Mouse (Mus musculus): Measurements from ENCODE around the gene Hcrtr1.

The Hcrtr1 gene

GRCm38 (mm10) chr4:130124110-130124509 lies 15.0 kb downstream of the Hcrtr1 start:
- DNase-seq (ENCODE audit: low read depth, low spot score): no peak

GRCm38 (mm10) chr4:130123020-130123419 lies 16.1 kb downstream of the Hcrtr1 start:
- DNase-seq (ENCODE audit: low read depth, low spot score): no peak

GRCm38 (mm10) chr4:130121560-130121959 lies 17.6 kb downstream of the Hcrtr1 start:
- no peak for DNase-seq (ENCODE audit: low read depth, low spot score)

GRCm38 (mm10) chr4:130120752-130121151 lies 18.4 kb downstream of the Hcrtr1 start:
- DNase-seq (ENCODE audit: low read depth, low spot score): no peak

- DNase-seq (ENCODE audit: low read depth, low spot score): no peak
Measured at GRCm38 (mm10) chr4:130112732-130113131, 26.4 kb downstream of the Hcrtr1 start.

GRCm38 (mm10) chr4:130112299-130112698 lies 26.9 kb downstream of the Hcrtr1 start:
- no peak for DNase-seq (ENCODE audit: low read depth, low spot score)

- no peak for DNase-seq (ENCODE audit: low read depth, low spot score)
Measured at GRCm38 (mm10) chr4:130110091-130110490, 29.1 kb downstream of the Hcrtr1 start.

- DNase-seq (ENCODE audit: low read depth, low spot score): no peak
Measured at GRCm38 (mm10) chr4:130109666-130110065, 29.5 kb downstream of the Hcrtr1 start.

GRCm38 (mm10) chr4:130108929-130109328 lies 30.2 kb downstream of the Hcrtr1 start:
- no peak for DNase-seq (ENCODE audit: low read depth, low spot score)

- peak; percentile 99 for DNase-seq (ENCODE audit: low read depth, low spot score)
Measured at GRCm38 (mm10) chr4:130107444-130108131, 31.6 kb downstream of the Hcrtr1 start.

- DNase-seq (ENCODE audit: low read depth, low spot score): no peak
Measured at GRCm38 (mm10) chr4:130107065-130107443, 32.1 kb downstream of the Hcrtr1 start.

GRCm38 (mm10) chr4:130104584-130104983 lies 34.6 kb downstream of the Hcrtr1 start:
- DNase-seq (ENCODE audit: low read depth, low spot score): no peak

GRCm38 (mm10) chr4:130103632-130104031 lies 35.5 kb downstream of the Hcrtr1 start:
- DNase-seq (ENCODE audit: low read depth, low spot score): no peak

GRCm38 (mm10) chr4:130102111-130102651 lies 37.0 kb downstream of the Hcrtr1 start, which contains the start of gene Pef1:
Gene Pef1 (plus strand): TSS chr4:130102558.
- DNase-seq (ENCODE audit: low read depth, low spot score): no peak

- no peak for DNase-seq (ENCODE audit: low read depth, low spot score)
Measured at GRCm38 (mm10) chr4:130101183-130101582, 38.0 kb downstream of the Hcrtr1 start.

GRCm38 (mm10) chr4:130095137-130095536 lies 44.0 kb downstream of the Hcrtr1 start:
- no peak for DNase-seq (ENCODE audit: low read depth, low spot score)

- DNase-seq (ENCODE audit: low read depth, low spot score): peak; percentile 51
Measured at GRCm38 (mm10) chr4:130087293-130087692, 51.9 kb downstream of the Hcrtr1 start.

- DNase-seq (ENCODE audit: low read depth, low spot score): no peak
Measured at GRCm38 (mm10) chr4:130085246-130085820, 53.8 kb downstream of the Hcrtr1 start.

GRCm38 (mm10) chr4:130084331-130084945 lies 54.7 kb downstream of the Hcrtr1 start:
- DNase-seq (ENCODE audit: low read depth, low spot score): no peak

- no peak for DNase-seq (ENCODE audit: low read depth, low spot score)
Measured at GRCm38 (mm10) chr4:130082211-130082610, 56.9 kb downstream of the Hcrtr1 start.

- peak; percentile 45 for DNase-seq (ENCODE audit: low read depth, low spot score)
Measured at GRCm38 (mm10) chr4:130081345-130082190, 57.6 kb downstream of the Hcrtr1 start.

Measured in brain, embryonic 18.5 days (tissue).